Mouse (Mus musculus) brain, adult 2 months (tissue): ENCODE measurements around the gene Slc38a3.

Experiments used
- DNase-seq: peaks from one replicate; pipeline ENCODE4 v3.0.0; 2011; ENCODE audit warnings: low read depth, low spot score

Slc38a3 gene

GRCm38 (mm10) chr9:107695441-107696105 lies 26.2 kb upstream of the Slc38a3 start:
- no peak for DNase-seq

- DNase-seq = no peak
Observed at GRCm38 (mm10) chr9:107694627-107695026, 25.3 kb upstream of the Slc38a3 start.

- no peak for DNase-seq
Observed at GRCm38 (mm10) chr9:107693433-107693987, 24.2 kb upstream of the Slc38a3 start.

- no peak for DNase-seq
Observed at GRCm38 (mm10) chr9:107692785-107693184, 23.5 kb upstream of the Slc38a3 start.

GRCm38 (mm10) chr9:107690391-107690790 lies 21.1 kb upstream of the Slc38a3 start:
- no peak for DNase-seq

GRCm38 (mm10) chr9:107688939-107689338 lies 19.6 kb upstream of the Slc38a3 start:
- no peak for DNase-seq

- DNase-seq = no peak
Observed at GRCm38 (mm10) chr9:107688415-107688814, 19.1 kb upstream of the Slc38a3 start.

- no peak for DNase-seq
Observed at GRCm38 (mm10) chr9:107685231-107685981, 16.1 kb upstream of the Slc38a3 start.

- DNase-seq = no peak
Observed at GRCm38 (mm10) chr9:107682405-107682804, 13.1 kb upstream of the Slc38a3 start.

- no peak for DNase-seq
Observed at GRCm38 (mm10) chr9:107679501-107679900, 10.2 kb upstream of the Slc38a3 start, which contains the start of gene Gnat1. TSS of gene Gnat1 (minus strand) at chr9:107679712.

GRCm38 (mm10) chr9:107678861-107679260 lies 9.5 kb upstream of the Slc38a3 start:
- DNase-seq = no peak

GRCm38 (mm10) chr9:107677819-107678526 lies 8.6 kb upstream of the Slc38a3 start:
- DNase-seq = peak; percentile 87

GRCm38 (mm10) chr9:107677091-107677784 lies 7.9 kb upstream of the Slc38a3 start:
- DNase-seq = peak; percentile 67

- DNase-seq = peak; percentile 33
Observed at GRCm38 (mm10) chr9:107676302-107676701, 7.0 kb upstream of the Slc38a3 start.

GRCm38 (mm10) chr9:107675671-107676301 lies 6.5 kb upstream of the Slc38a3 start:
- DNase-seq = peak; percentile 71

- DNase-seq = no peak
Observed at GRCm38 (mm10) chr9:107674609-107675429, 5.5 kb upstream of the Slc38a3 start.

GRCm38 (mm10) chr9:107670259-107670658 lies 929 bp upstream of the Slc38a3 start:
- no peak for DNase-seq

GRCm38 (mm10) chr9:107668916-107669315 lies 414 bp downstream of the Slc38a3 start:
- DNase-seq = no peak

GRCm38 (mm10) chr9:107668011-107668410 lies 1.3 kb downstream of the Slc38a3 start:
- DNase-seq = no peak

GRCm38 (mm10) chr9:107667219-107667618 lies 2.1 kb downstream of the Slc38a3 start:
- DNase-seq = peak; percentile 14
